Mouse (Mus musculus): ENCODE data around the gene Map4k5. TPM values are rescaled to one million over a fixed set of nuclear protein-coding genes. Genes with fewer than 3 reads are reported as not detected.

The Map4k5 gene
- polyA plus RNA-seq, 1 experiment = 0.17 TPM

- Histone ChIP-seq H3K27me3 (replicated peaks) (no peaks in the 10 kb centered on the region), H3K36me3 (replicated peaks; ENCODE audit: low read length) (peaks cover 3% of the 10 kb centered on the region), H3K4me3 (replicated peaks) (no peak overlapping the region), H3K4me1 (peaks cover 4% of the 10 kb centered on the region; the same call in 1 of the 2 replicates), H3K9me3 (no peaks in the 10 kb centered on the region)
- TF ChIP-seq FLI1 (IDR thresholded peaks at IDR 0.05; ENCODE audit: low read length) = no peak
Observed at GRCm38 (mm10) chr12:69852288-69852687, 40.7 kb downstream of the Map4k5 start.

- Histone ChIP-seq H3K9me3 (no peaks in the 10 kb centered on the region), H3K4me1 (peaks cover under 1% of the 10 kb centered on the region; the same call in 1 of the 2 replicates), H3K27me3 (replicated peaks) (no peaks in the 10 kb centered on the region), H3K4me3 (replicated peaks) (no peak overlapping the region), H3K36me3 (replicated peaks; ENCODE audit: low read length) (peaks cover 18% of the 10 kb centered on the region)
- TF ChIP-seq FLI1 (IDR thresholded peaks at IDR 0.05; ENCODE audit: low read length) (no peak), GATA1 (IDR thresholded peaks at IDR 0.05; ENCODE audit: borderline replicate concordance, low read length) (no peak)
Observed at GRCm38 (mm10) chr12:69848083-69848878, 44.7 kb downstream of the Map4k5 start.

- Histone ChIP-seq H3K9me3 (no peaks in the 10 kb centered on the region), H3K4me3 (replicated peaks) (no peak overlapping the region), H3K4me1 (no peaks in the 10 kb centered on the region), H3K27me3 (replicated peaks) (no peaks in the 10 kb centered on the region), H3K36me3 (replicated peaks; ENCODE audit: low read length) (peaks cover 22% of the 10 kb centered on the region)
- no peak for TF ChIP-seq FLI1 (IDR thresholded peaks at IDR 0.05; ENCODE audit: low read length)
- no peak for TF ChIP-seq GATA1 (IDR thresholded peaks at IDR 0.05; ENCODE audit: borderline replicate concordance, low read length)
Observed at GRCm38 (mm10) chr12:69846499-69846898, 46.5 kb downstream of the Map4k5 start.

- H3K36me3 ChIP-seq (replicated peaks; ENCODE audit: low read length) = peaks cover 24% of the 10 kb centered on the region
- H3K9me3 ChIP-seq = no peaks in the 10 kb centered on the region
- no peak overlapping the region for H3K4me3 ChIP-seq (replicated peaks)
- TF ChIP-seq GATA1 (IDR thresholded peaks at IDR 0.05; ENCODE audit: borderline replicate concordance, low read length) = no peak
- TF ChIP-seq FLI1 (IDR thresholded peaks at IDR 0.05; ENCODE audit: low read length) = no peak
- H3K4me1 ChIP-seq = no peaks in the 10 kb centered on the region
- H3K27me3 ChIP-seq (replicated peaks) = no peaks in the 10 kb centered on the region
Observed at GRCm38 (mm10) chr12:69845722-69846121, 47.3 kb downstream of the Map4k5 start.

GRCm38 (mm10) chr12:69843531-69844445 is 49.2 kb downstream of the Map4k5 start:
- Histone ChIP-seq H3K36me3 (replicated peaks; ENCODE audit: low read length) (peaks cover 21% of the 10 kb centered on the region), H3K9me3 (no peaks in the 10 kb centered on the region)
- TF ChIP-seq GATA1 (IDR thresholded peaks at IDR 0.05; ENCODE audit: borderline replicate concordance, low read length) (no peak), FLI1 (IDR thresholded peaks at IDR 0.05; ENCODE audit: low read length) (no peak)

GRCm38 (mm10) chr12:69838376-69838775 is 54.6 kb downstream of the Map4k5 start:
- no peaks in the 10 kb centered on the region for H3K9me3 ChIP-seq
- no peaks in the 10 kb centered on the region for H3K4me1 ChIP-seq
- no peaks in the 10 kb centered on the region for H3K27me3 ChIP-seq (replicated peaks)
- TF ChIP-seq FLI1 (IDR thresholded peaks at IDR 0.05; ENCODE audit: low read length) = no peak
- TF ChIP-seq GATA1 (IDR thresholded peaks at IDR 0.05; ENCODE audit: borderline replicate concordance, low read length) = no peak
- H3K36me3 ChIP-seq (replicated peaks; ENCODE audit: low read length) = peaks cover 6% of the 10 kb centered on the region
- no peak overlapping the region for H3K4me3 ChIP-seq (replicated peaks)

More at GRCm38 (mm10) chr12:69843531-69844445, 49.2 kb downstream of the Map4k5 start:
- Histone ChIP-seq H3K27me3 (replicated peaks) (no peaks in the 10 kb centered on the region), H3K4me3 (replicated peaks) (no peak overlapping the region), H3K4me1 (no peaks in the 10 kb centered on the region)

- H3K27me3 ChIP-seq (replicated peaks) = no peaks in the 10 kb centered on the region
- TF ChIP-seq GATA1 (IDR thresholded peaks at IDR 0.05; ENCODE audit: borderline replicate concordance, low read length) = no peak
- TF ChIP-seq FLI1 (IDR thresholded peaks at IDR 0.05; ENCODE audit: low read length) = no peak
- H3K9me3 ChIP-seq = no peaks in the 10 kb centered on the region
- H3K36me3 ChIP-seq (replicated peaks; ENCODE audit: low read length) = peaks cover 5% of the 10 kb centered on the region
- no peaks in the 10 kb centered on the region for H3K4me1 ChIP-seq
- no peak overlapping the region for H3K4me3 ChIP-seq (replicated peaks)
Observed at GRCm38 (mm10) chr12:69833982-69834604, 58.9 kb downstream of the Map4k5 start.

- Histone ChIP-seq H3K9me3 (no peaks in the 10 kb centered on the region), H3K27me3 (replicated peaks) (no peaks in the 10 kb centered on the region), H3K4me1 (no peaks in the 10 kb centered on the region), H3K36me3 (replicated peaks; ENCODE audit: low read length) (peaks cover 10% of the 10 kb centered on the region), H3K4me3 (replicated peaks) (no peak overlapping the region)
- TF ChIP-seq GATA1 (IDR thresholded peaks at IDR 0.05; ENCODE audit: borderline replicate concordance, low read length) = no peak
Observed at GRCm38 (mm10) chr12:69831239-69831910, 61.6 kb downstream of the Map4k5 start.

GRCm38 (mm10) chr12:69828214-69828613 is 64.8 kb downstream of the Map4k5 start:
- no peak for TF ChIP-seq FLI1 (IDR thresholded peaks at IDR 0.05; ENCODE audit: low read length)
- TF ChIP-seq GATA1 (IDR thresholded peaks at IDR 0.05; ENCODE audit: borderline replicate concordance, low read length) = no peak
- H3K9me3 ChIP-seq = no peaks in the 10 kb centered on the region
- no peak overlapping the region for H3K4me3 ChIP-seq (replicated peaks)
- no peaks in the 10 kb centered on the region for H3K27me3 ChIP-seq (replicated peaks)
- H3K4me1 ChIP-seq = no peaks in the 10 kb centered on the region
- H3K36me3 ChIP-seq (replicated peaks; ENCODE audit: low read length) = peaks cover 14% of the 10 kb centered on the region

All from megakaryocyte, embryonic 14.5 days (primary cell).